Mouse (Mus musculus) midbrain, postnatal 0 days (tissue): ENCODE results near the gene Ascc3. TPM values are rescaled to one million over a fixed set of nuclear protein-coding genes. Genes with fewer than 3 reads are reported as not detected.

Source experiments
- ATAC-seq: fragments of 200-750 bp; cut with Nextera tagmentation; 2 replicates; pipeline ENCODE4 v1.8.0; 2017; ENCODE audit warnings: moderate number of reproducible peaks, mild to moderate bottlenecking, moderate TSS enrichment, moderate library complexity; ENCODE audit not compliant: low FRiP score
- DNase-seq: peaks from one replicate; pipeline ENCODE4 v3.0.0-alpha.2; 2015; ENCODE audit warnings: low spot score
- H3K27ac ChIP-seq: fragments of 300-500 bp; sonication (generic); 2 replicates; pipeline ENCODE4 v1.5.1; 2014; ENCODE audit warnings: low read depth, mild to moderate bottlenecking, low read length, mixed read lengths
- H3K27me3 ChIP-seq: fragments of 300-500 bp; sonication (generic); 2 replicates; pipeline ENCODE4 v1.6.1; 2014; ENCODE audit warnings: low read length, control low read depth, mixed read lengths; ENCODE audit not compliant: insufficient read depth
- H3K36me3 ChIP-seq: fragments of 300-500 bp; sonication (generic); 2 replicates; pipeline ENCODE4 v1.6.1; 2014; ENCODE audit warnings: low read length, control low read depth, mixed read lengths; ENCODE audit not compliant: insufficient read depth
- H3K4me1 ChIP-seq: fragments of 300-500 bp; sonication (generic); 2 replicates; pipeline ENCODE4 v1.6.1; 2014; ENCODE audit warnings: mild to moderate bottlenecking, control low read depth, antibody characterized with exemption, low read length, mixed read lengths; ENCODE audit not compliant: insufficient read depth
- H3K4me2 ChIP-seq: fragments of 300-500 bp; sonication (generic); 2 replicates; pipeline ENCODE4 v1.6.1; 2014; ENCODE audit warnings: low read depth, mild to moderate bottlenecking, low read length, mixed read lengths; ENCODE audit not compliant: poor library complexity, severe bottlenecking
- H3K4me3 ChIP-seq: fragments of 300-500 bp; sonication (generic); 2 replicates; pipeline ENCODE4 v1.5.1; 2014; ENCODE audit warnings: low read depth, mild to moderate bottlenecking, low read length, moderate library complexity
- H3K9ac ChIP-seq: fragments of 300-500 bp; sonication (generic); replicated peaks from 2 replicates; pipeline ENCODE4 v1.6.1; 2014; ENCODE audit warnings: mild to moderate bottlenecking, low read length, moderate library complexity, mixed read lengths; ENCODE audit not compliant: poor library complexity, severe bottlenecking
- H3K9me3 ChIP-seq: fragments of 300-500 bp; sonication (generic); 2 replicates; pipeline ENCODE4 v1.6.1; 2016; ENCODE audit warnings: low read length, control low read depth
- CTCF ChIP-seq: IDR thresholded peaks from 2 replicates; pipeline ENCODE4 v1.5.1; 2016; ENCODE audit warnings: antibody characterized with exemption, mild to moderate bottlenecking
- WGBS: fragments of 180-500 bp; shearing (Covaris S2); extraction: QIAGEN DNeasy Blood & Tissue Kit; methylation state at CpG from one replicate; pipeline ENCODE4 v1.1.7; 2014; 5-methylcytosine and 5-hydroxymethylcytosine counted together
- polyA plus RNA-seq: library from polyadenylated mRNA; unstranded; fragments of >200 nt; fragmentation: Nextera tagmentation; extraction: Ambion mirVana; gene quantifications from 2 replicates; pipeline ENCODE4 v1.2.1, GENCODE M21; 2015
- total RNA-seq: library from RNA; depleted of rRNA; stranded (reverse); fragments of >200 nt; gene quantifications from 2 replicates; pipeline ENCODE4 v1.2.3, GENCODE M21; 2014

The Ascc3 gene
- total and polyA plus RNA-seq, 2 experiments from 2014 or later: 14.2 to 25.7 TPM

- Histone ChIP-seq H3K4me3 (no peak overlapping the region), H3K27me3 (no peaks in the 10 kb centered on the region), H3K4me1 (no peaks in the 10 kb centered on the region), H3K4me2 (no peak overlapping the region), H3K9me3 (no peaks in the 10 kb centered on the region), H3K36me3 (no peaks in the 10 kb centered on the region), H3K27ac (no peak overlapping the region), H3K9ac (no peak overlapping the region)
- TF ChIP-seq CTCF: no peak
- DNase-seq (no peak), ATAC-seq (no peak)
- WGBS: 96% methylated on average over 2 of the region's 2 CpGs
Measured at GRCm38 (mm10) chr10:50806166-50806565, 213.7 kb downstream of the Ascc3 start.

- ATAC-seq (no peak), DNase-seq (no peak)
- Histone ChIP-seq H3K4me1 (no peaks in the 10 kb centered on the region), H3K9ac (no peak overlapping the region), H3K4me2 (no peak overlapping the region), H3K27ac (no peak overlapping the region), H3K9me3 (no peaks in the 10 kb centered on the region), H3K27me3 (no peaks in the 10 kb centered on the region), H3K4me3 (no peak overlapping the region), H3K36me3 (no peaks in the 10 kb centered on the region)
- WGBS: 38% methylated on average over 1 of the region's 1 CpGs
- TF ChIP-seq CTCF: no peak
Measured at GRCm38 (mm10) chr10:50822363-50822762, 229.9 kb downstream of the Ascc3 start.

GRCm38 (mm10) chr10:50826829-50827228, 234.4 kb downstream of the Ascc3 start:
- Histone ChIP-seq H3K27ac (no peak overlapping the region), H3K9me3 (no peaks in the 10 kb centered on the region), H3K9ac (no peak overlapping the region), H3K4me1 (no peaks in the 10 kb centered on the region), H3K4me2 (no peak overlapping the region), H3K36me3 (no peaks in the 10 kb centered on the region), H3K4me3 (no peak overlapping the region), H3K27me3 (no peaks in the 10 kb centered on the region)
- DNase-seq: no peak
- ATAC-seq: no peak
- TF ChIP-seq CTCF: no peak

GRCm38 (mm10) chr10:50834533-50834932, 242.1 kb downstream of the Ascc3 start:
- TF ChIP-seq CTCF: no peak
- no peak overlapping the region for H3K4me2 ChIP-seq
- no peaks in the 10 kb centered on the region for H3K27me3 ChIP-seq
- no peak overlapping the region for H3K9ac ChIP-seq
- WGBS: 72% methylated on average over 2 of the region's 2 CpGs
- no peak for DNase-seq
- H3K4me1 ChIP-seq: no peaks in the 10 kb centered on the region
- no peaks in the 10 kb centered on the region for H3K9me3 ChIP-seq
- H3K4me3 ChIP-seq: no peak overlapping the region
- H3K36me3 ChIP-seq: no peaks in the 10 kb centered on the region
- no peak overlapping the region for H3K27ac ChIP-seq
- no peak for ATAC-seq

- Histone ChIP-seq H3K9me3 (no peaks in the 10 kb centered on the region), H3K9ac (no peak overlapping the region), H3K4me3 (no peak overlapping the region), H3K36me3 (peaks cover 3% of the 10 kb centered on the region; the same call in 1 of the 2 replicates), H3K27me3 (no peaks in the 10 kb centered on the region), H3K27ac (no peak overlapping the region), H3K4me1 (no peaks in the 10 kb centered on the region), H3K4me2 (no peak overlapping the region)
- DNase-seq: no peak
- no peak for TF ChIP-seq CTCF
- no peak for ATAC-seq
- 75% methylated on average over 3 of the region's 3 CpGs for WGBS
Measured at GRCm38 (mm10) chr10:50843363-50843762, 250.9 kb downstream of the Ascc3 start.

GRCm38 (mm10) chr10:50868202-50868601, 275.7 kb downstream of the Ascc3 start:
- DNase-seq: no peak

More at GRCm38 (mm10) chr10:50868202-50868601, 275.7 kb downstream of the Ascc3 start:
- no peaks in the 10 kb centered on the region for H3K4me1 ChIP-seq
- ATAC-seq: no peak
- H3K27ac ChIP-seq: no peak overlapping the region
- no peak for TF ChIP-seq CTCF
- no peaks in the 10 kb centered on the region for H3K36me3 ChIP-seq
- WGBS: 91% methylated on average over 4 of the region's 4 CpGs
- no peaks in the 10 kb centered on the region for H3K27me3 ChIP-seq
- no peak overlapping the region for H3K4me2 ChIP-seq
- H3K9ac ChIP-seq: no peak overlapping the region
- no peaks in the 10 kb centered on the region for H3K9me3 ChIP-seq
- H3K4me3 ChIP-seq: no peak overlapping the region
